Mouse (Mus musculus) layer of hippocampus, adult 6 months (tissue): ENCODE measurements around the gene Mtmr10. TPM values are rescaled to one million over a fixed set of nuclear protein-coding genes. Genes with fewer than 3 reads are reported as not detected.

Source experiments
- long read RNA-seq, 2 experiments: library from polyadenylated mRNA; unstranded; transcript quantifications; one replicate each; pipeline ENCODE4 v2.0.0; 2019 to 2020
- microRNA-seq: library from miRNA; unstranded; fragments of <30 nt; microRNA quantifications from one replicate; pipeline ENCODE4 v1.2.0, GENCODE M21; 2020
- polyA plus RNA-seq: library from polyadenylated mRNA; unstranded; fragments of <200 nt; fragmentation: Nextera tagmentation; gene quantifications from 2 replicates; pipeline ENCODE4 v1.2.3, GENCODE M21; 2021

The Mtmr10 gene
- 3.2 and 4.1 TPM in 2 replicates for polyA plus RNA-seq
- long read RNA-seq, experiment 1, full-length matches to known transcripts = 2 of 11 reads
- long read RNA-seq, experiment 1, partial matches to known transcripts = 2 of 11 reads
- long read RNA-seq, experiment 1, other reads (novel, unspliced or antisense) = 7 of 11 reads
- long read RNA-seq, experiment 2, full-length matches to known transcripts = 34 of 46 reads
- long read RNA-seq, experiment 2, partial matches to known transcripts = 5 of 46 reads
- long read RNA-seq, experiment 2, other reads (novel, unspliced or antisense) = 7 of 46 reads

DNA sequence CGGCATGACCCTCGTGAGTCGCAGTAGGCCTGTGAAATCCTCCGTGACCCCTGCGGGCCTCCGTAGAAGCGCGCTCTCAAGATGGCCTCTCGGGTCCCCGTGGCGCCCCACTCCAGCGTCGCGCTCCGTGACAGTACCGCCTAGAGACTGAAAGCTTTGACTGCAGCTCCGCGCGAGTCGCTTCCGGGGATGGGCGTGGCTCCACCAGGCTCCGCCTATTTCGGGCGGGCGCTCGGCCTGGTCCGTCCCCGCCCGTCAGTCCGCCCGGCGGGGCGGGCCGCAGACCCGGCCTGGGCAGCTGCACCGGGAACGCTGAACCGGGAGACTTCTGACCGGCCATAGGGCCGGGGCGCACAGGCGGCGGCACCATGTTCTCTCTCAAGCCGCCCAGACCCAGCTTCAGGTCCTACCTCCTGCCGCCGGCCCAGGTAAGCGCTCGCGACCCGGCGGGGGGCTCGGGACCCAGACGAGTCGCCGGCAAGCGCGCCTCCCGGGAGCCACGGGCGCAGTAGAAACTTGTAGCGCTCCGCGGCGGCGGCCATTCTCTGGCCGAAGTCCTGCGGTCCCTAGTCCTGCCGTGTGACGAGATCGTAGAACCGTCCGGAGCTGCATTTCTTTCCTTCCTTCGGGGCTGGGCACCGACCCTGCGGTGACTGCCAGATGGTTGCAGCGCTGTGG lies at the start of gene Mtmr10:
TSS of gene Mtmr10 (plus strand) at position 240 of the 678 bp plus-strand sequence.

DNA sequence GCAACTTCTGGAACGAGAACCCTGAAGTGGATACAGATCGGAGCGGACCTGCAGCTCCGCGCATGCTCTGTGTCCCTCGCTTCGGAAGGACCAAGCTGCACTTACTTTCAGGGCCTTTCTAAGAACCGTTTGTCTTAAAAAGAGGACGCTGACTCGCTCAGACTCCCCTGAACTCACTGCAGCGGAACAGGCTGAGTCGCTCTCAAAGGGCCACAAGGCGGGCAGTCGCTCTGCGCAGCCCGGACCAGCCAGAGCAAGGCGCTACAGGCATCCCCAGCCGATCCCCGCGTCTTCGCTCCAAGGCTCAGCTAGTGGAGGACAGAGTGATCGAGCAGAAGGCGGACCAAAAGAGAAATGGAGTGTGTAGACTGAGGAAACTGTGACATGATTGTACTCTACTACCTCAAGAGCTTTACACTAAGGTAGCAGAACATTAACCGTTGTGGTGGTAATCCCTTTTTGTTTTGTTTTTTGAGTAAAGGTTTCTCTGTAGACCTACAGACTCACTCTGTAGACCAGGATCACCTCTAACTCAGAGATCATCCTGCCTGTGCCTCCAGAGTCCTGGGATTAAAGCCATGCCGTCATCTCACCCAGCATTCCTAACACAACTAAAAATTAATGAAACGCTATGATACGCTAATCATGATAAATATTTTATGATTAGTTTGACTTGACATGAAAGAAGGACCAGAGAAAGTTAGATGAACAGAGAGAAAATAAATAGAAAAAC lies 86.5 kb downstream of the Mtmr10 start, which contains the start of gene Fan1:
TSS of gene Fan1 (minus strand) at position 266 of the 733 bp plus-strand sequence.

Small RNA genes within 50 kb of the gene (microRNA-seq; reads per million reads assigned to microRNA genes)
- not detected for gene Mir6416

Other genes starting within 250 kb of the Mtmr10 start
- 0.03 and 0.09 TPM in 2 replicates for gene Trpm1, start 133.8 kb upstream of the Mtmr10 start, polyA plus RNA-seq
- gene Fan1, start 86.4 kb downstream of the Mtmr10 start, polyA plus RNA-seq = 0.24 and 0.39 TPM in 2 replicates
- gene Mphosph10, start 104.6 kb downstream of the Mtmr10 start, polyA plus RNA-seq = 14.7 and 16.2 TPM in 2 replicates
- 113 and 164 TPM in 2 replicates for gene Mcee, start 105.0 kb downstream of the Mtmr10 start, polyA plus RNA-seq
- gene Apba2, start 214.1 kb downstream of the Mtmr10 start, polyA plus RNA-seq = 138 and 153 TPM in 2 replicates